Mouse (Mus musculus): ENCODE results near the gene Zc2hc1b.

Gene Zc2hc1b

GRCm38 (mm10) chr10:13115030-13115429, 62.8 kb downstream of the Zc2hc1b start:
- no peak for DNase-seq (ENCODE audit: low spot score in 2 of 2)

DNA sequence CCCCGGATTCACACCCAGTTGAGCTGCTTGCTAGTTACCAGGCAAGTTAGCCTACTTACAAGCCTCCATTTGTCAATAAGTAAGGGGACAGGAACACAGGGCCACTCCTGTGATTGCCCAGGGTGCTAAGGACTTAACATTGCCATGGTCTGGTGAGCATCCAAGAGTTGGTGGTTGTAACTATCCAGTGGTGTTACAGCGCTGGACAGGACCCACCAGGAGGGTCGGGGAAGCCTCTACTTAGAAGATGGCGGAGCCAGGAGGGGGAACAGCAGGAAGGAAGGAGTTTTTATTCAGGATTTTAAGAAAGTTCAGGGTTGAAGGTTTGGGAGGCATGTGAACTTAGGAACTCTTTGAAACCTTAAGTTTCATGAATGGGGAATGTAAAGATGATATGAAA, 64.2 kb downstream of the Zc2hc1b start:
- DNase-seq (ENCODE audit: low spot score in 2 of 2) = no peak

GRCm38 (mm10) chr10:13112849-13113248, 65.0 kb downstream of the Zc2hc1b start:
- no peak for DNase-seq (ENCODE audit: low spot score in 2 of 2)

DNA sequence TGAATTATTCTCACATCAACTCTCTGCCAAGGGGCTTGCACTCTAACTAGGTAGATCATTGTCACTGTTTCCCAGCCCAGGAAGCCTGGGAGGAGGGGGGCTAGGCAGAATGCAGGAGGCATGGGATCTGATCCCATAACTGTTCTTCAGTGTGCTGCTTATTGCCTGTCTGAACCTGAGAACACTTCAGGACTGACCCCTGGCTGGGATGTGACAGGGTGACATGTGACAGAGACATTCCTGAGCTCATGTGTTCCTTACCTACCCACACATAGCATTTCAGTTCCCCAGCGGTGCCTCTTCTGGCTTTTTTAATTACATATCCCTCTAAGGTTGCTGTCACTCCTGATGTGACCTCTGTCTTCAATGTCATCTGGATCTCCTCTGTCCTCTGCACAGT, 68.0 kb downstream of the Zc2hc1b start:
- no peak for DNase-seq (ENCODE audit: low spot score in 2 of 2)

DNA sequence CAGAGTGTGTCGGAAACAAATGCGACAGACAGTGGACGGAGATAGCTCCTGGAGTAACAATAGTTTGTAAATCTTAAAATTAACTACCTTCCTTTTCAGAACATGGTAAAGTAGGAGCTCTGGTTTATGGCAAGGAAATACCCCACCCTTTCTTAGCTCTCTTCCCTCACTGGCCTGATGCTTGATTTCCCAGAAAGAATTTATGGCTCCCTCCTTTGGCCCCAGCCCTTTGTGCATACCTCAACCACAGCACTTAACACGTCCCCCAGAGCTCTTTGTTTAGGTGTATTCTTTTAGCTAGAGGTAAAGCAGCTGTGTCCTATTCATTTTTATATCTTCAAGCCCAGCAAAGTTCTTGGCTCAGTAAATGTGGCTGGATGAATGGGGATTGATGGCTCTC, 69.0 kb downstream of the Zc2hc1b start:
- no peak for DNase-seq (ENCODE audit: low spot score in 2 of 2)

DNA sequence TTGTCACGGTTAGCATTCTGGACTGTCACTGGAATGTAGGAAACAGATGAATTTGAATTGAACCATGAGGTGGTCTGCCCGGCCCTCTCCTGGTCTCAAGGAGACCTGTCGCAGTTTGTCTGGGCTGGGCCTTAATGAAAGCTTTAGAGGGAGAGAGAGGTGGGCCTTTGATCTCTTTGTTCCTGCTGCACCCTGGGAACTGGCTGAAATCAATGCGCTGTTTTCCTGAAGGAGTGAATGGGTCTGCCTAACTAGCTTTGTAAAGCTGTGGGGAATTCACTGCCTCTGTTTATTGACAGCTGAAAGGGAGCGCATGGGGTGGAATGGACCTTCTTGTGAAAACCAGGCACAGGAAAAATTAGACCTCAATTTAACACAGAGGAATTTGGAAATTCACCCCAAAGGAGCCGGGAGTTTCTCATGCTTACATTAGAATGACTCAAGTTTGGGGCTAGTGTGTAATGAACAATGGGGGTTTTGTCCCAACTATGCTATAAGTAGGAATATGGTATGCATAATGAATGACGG, 69.7 kb downstream of the Zc2hc1b start:
- no peak for DNase-seq (ENCODE audit: low spot score in 2 of 2)

- no peak for DNase-seq (ENCODE audit: low spot score in 2 of 2)
These were observed 70.8 kb downstream of the Zc2hc1b start for GRCm38 (mm10) chr10:13106909-13107624.

- DNase-seq (ENCODE audit: low spot score in 2 of 2) = no peak
These were observed 74.0 kb downstream of the Zc2hc1b start for GRCm38 (mm10) chr10:13103838-13104237.

DNA sequence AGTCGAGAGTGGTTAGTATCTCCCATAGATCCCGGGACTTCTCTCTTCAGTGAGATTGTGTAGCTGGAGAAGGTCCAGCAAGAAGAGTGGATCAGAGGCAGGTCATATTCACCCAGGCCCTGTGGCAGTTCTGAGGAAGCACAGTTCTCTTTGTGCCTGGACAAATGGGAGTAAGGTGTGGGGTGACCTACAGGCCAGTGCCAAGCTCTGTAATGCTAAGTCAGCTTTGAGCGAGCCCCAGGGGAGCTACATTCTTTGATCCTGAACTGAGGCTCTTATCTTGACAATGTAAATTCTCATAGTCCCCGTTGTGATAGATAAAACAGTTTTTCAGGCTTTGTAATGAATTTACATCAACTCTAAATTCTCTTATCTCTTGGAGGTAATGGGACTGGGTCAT, 75.5 kb downstream of the Zc2hc1b start:
- no peak for DNase-seq (ENCODE audit: low spot score in 2 of 2)

DNA sequence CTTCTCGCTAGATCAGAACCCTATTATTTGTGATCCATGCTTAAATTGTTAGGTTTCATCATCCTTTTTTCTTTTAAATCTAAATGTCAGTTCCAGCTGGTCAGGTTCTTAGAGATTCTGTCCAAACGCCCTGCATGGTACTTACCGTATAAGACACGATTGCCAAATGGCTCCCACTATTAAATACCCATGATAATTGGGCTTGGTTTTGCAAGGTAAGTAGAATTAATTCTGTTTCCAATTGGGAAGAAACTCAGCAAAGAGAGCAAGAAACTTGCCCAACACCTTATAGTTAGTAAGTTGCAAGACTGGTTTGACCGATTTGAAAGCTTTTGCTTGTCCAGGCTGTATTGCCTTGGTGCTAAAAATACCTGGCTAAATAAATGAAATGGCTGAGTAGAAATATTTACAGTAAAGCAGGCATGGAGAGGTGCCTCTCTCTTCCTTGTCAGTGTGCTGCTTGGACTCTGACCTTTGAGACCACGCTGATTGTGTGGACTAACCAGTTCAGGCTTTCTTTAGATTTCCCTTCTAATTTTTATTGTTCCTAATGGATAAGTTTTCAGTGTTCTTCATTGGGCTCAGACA, 77.7 kb downstream of the Zc2hc1b start:
- no peak for DNase-seq (ENCODE audit: low spot score in 2 of 2)
